Mouse (Mus musculus): Measurements from ENCODE around the gene Fam117a. TPM values are rescaled to one million over a fixed set of nuclear protein-coding genes. Genes with fewer than 3 reads are reported as not detected.

Fam117a gene
- polyA plus RNA-seq, 2 experiments, result 71.6 to 103 TPM

- 74% methylated on average over 2 of the region's 2 CpGs for WGBS (ENCODE audit: insufficient replicate concordance)
- Histone ChIP-seq H3K27me3 (ENCODE audit: control insufficient read depth, insufficient read depth, low read length) (no peaks in the 10 kb centered on the region), H3K9ac (replicated peaks) (no peak overlapping the region; the same call in 1 of the 2 replicates), H3K27ac (peak overlapping the region; percentile 99), H3K4me3 (ENCODE audit: insufficient read depth in 1 of 2, low read depth in 2 of 2, low read length in 2 of 2) (no peak overlapping the region), H3K4me1 (replicated peaks; ENCODE audit: control insufficient read depth in 2 of 2, insufficient read depth in 2 of 2, low read length in 1 of 2) (peaks cover 41 to 52% of the 10 kb centered on the region in 2 experiments), H3K4me2 (ENCODE audit: low read depth) (peak overlapping the region; percentile 14; the same call in 1 of the 2 replicates), H3K9me3 (ENCODE audit: control insufficient read depth, low read length) (no peaks in the 10 kb centered on the region), H3K36me3 (replicated peaks; ENCODE audit: control insufficient read depth, insufficient read depth, low read depth) (peaks cover 87% of the 10 kb centered on the region)
- no peak for TF ChIP-seq EP300 (IDR thresholded peaks at IDR 0.05; ENCODE audit: low read depth)
- TF ChIP-seq CTCF (IDR thresholded peaks at IDR 0.05; ENCODE audit: low read depth), result 0 out of 2 replicates have a peak, but pooled peaks have one; percentile 7
- no peak for DNase-seq (ENCODE audit: low read depth in 3 of 3, low spot score in 3 of 3)
- ATAC-seq (ENCODE audit: insufficient read depth), result no peak
Observed at GRCm38 (mm10) chr11:95352686-95353085, 15.9 kb downstream of the Fam117a start.

- Histone ChIP-seq H3K9ac (replicated peaks) (no peak overlapping the region; the same call in 1 of the 2 replicates), H3K36me3 (replicated peaks; ENCODE audit: control insufficient read depth, insufficient read depth, low read depth) (peaks cover 87% of the 10 kb centered on the region), H3K4me2 (ENCODE audit: low read depth) (peak overlapping the region; percentile 14; the same call in 1 of the 2 replicates)
Observed at GRCm38 (mm10) chr11:95353226-95353625, 16.4 kb downstream of the Fam117a start.

GRCm38 (mm10) chr11:95354228-95354944, 17.6 kb downstream of the Fam117a start:
- no peak for TF ChIP-seq EP300 (IDR thresholded peaks at IDR 0.05; ENCODE audit: low read depth)
- TF ChIP-seq CTCF (IDR thresholded peaks at IDR 0.05; ENCODE audit: low read depth), result no peak
- H3K4me1 ChIP-seq (replicated peaks; ENCODE audit: control insufficient read depth in 2 of 2, insufficient read depth in 2 of 2, low read length in 1 of 2), result peaks cover 47 to 59% of the 10 kb centered on the region in 2 experiments
- peak overlapping the region; percentile 57 for H3K4me2 ChIP-seq (ENCODE audit: low read depth)

More at GRCm38 (mm10) chr11:95353226-95353625, 16.4 kb downstream of the Fam117a start:
- no peak for TF ChIP-seq CTCF (IDR thresholded peaks at IDR 0.05; ENCODE audit: low read depth)
- TF ChIP-seq EP300 (IDR thresholded peaks at IDR 0.05; ENCODE audit: low read depth), result no peak
- no peaks in the 10 kb centered on the region for H3K9me3 ChIP-seq (ENCODE audit: control insufficient read depth, low read length)
- no peaks in the 10 kb centered on the region for H3K27me3 ChIP-seq (ENCODE audit: control insufficient read depth, insufficient read depth, low read length)
- peaks cover 47 to 58% of the 10 kb centered on the region in 2 experiments for H3K4me1 ChIP-seq (replicated peaks; ENCODE audit: control insufficient read depth in 2 of 2, insufficient read depth in 2 of 2, low read length in 1 of 2)
- H3K27ac ChIP-seq, result peak overlapping the region; percentile 99
- ATAC-seq (ENCODE audit: insufficient read depth) (no peak), DNase-seq (ENCODE audit: low read depth in 3 of 3, low spot score in 3 of 3) (no peak)
- H3K4me3 ChIP-seq (ENCODE audit: insufficient read depth in 1 of 2, low read depth in 2 of 2, low read length in 2 of 2), result no peak overlapping the region
- whole genome bisulfite sequencing (ENCODE audit: insufficient replicate concordance), result 46% methylated on average over 9 of the region's 9 CpGs

GRCm38 (mm10) chr11:95354945-95355660, 18.3 kb downstream of the Fam117a start:
- no peak for TF ChIP-seq CTCF (IDR thresholded peaks at IDR 0.05; ENCODE audit: low read depth)
- no peak for DNase-seq (ENCODE audit: low read depth in 3 of 3, low spot score in 3 of 3)
- peak overlapping the region; percentile 14 to 42; a peak in 3 of 4 replicates for H3K4me3 ChIP-seq (ENCODE audit: insufficient read depth in 1 of 2, low read depth in 2 of 2, low read length in 2 of 2)
- WGBS (ENCODE audit: insufficient replicate concordance), result 63% methylated on average over 12 of the region's 12 CpGs
- no peaks in the 10 kb centered on the region for H3K9me3 ChIP-seq (ENCODE audit: control insufficient read depth, low read length)
- H3K36me3 ChIP-seq (replicated peaks; ENCODE audit: control insufficient read depth, insufficient read depth, low read depth), result peaks cover 85% of the 10 kb centered on the region
- no peaks in the 10 kb centered on the region for H3K27me3 ChIP-seq (ENCODE audit: control insufficient read depth, insufficient read depth, low read length)
- peak overlapping the region; percentile 77 for H3K9ac ChIP-seq (replicated peaks)
- peak overlapping the region; percentile 99 for H3K27ac ChIP-seq
- H3K4me2 ChIP-seq (ENCODE audit: low read depth), result peak overlapping the region; percentile 57
- no peak for ATAC-seq (ENCODE audit: insufficient read depth)
- peaks cover 47 to 58% of the 10 kb centered on the region in 2 experiments for H3K4me1 ChIP-seq (replicated peaks; ENCODE audit: control insufficient read depth in 2 of 2, insufficient read depth in 2 of 2, low read length in 1 of 2)

More at GRCm38 (mm10) chr11:95354228-95354944, 17.6 kb downstream of the Fam117a start:
- Histone ChIP-seq H3K36me3 (replicated peaks; ENCODE audit: control insufficient read depth, insufficient read depth, low read depth) (peaks cover 85% of the 10 kb centered on the region), H3K27ac (peak overlapping the region; percentile 99), H3K9ac (replicated peaks) (peak overlapping the region; percentile 77; the same call in 1 of the 2 replicates), H3K4me3 (ENCODE audit: insufficient read depth in 1 of 2, low read depth in 2 of 2, low read length in 2 of 2) (peak overlapping the region in 1 of 2 experiments; percentile 5; a peak in 1 of 4 replicates), H3K27me3 (ENCODE audit: control insufficient read depth, insufficient read depth, low read length) (no peaks in the 10 kb centered on the region), H3K9me3 (ENCODE audit: control insufficient read depth, low read length) (no peaks in the 10 kb centered on the region)
- ATAC-seq (ENCODE audit: insufficient read depth), result no peak
- WGBS (ENCODE audit: insufficient replicate concordance), result 72% methylated on average over 14 of the region's 14 CpGs
- no peak for DNase-seq (ENCODE audit: low read depth in 3 of 3, low spot score in 3 of 3)

- peaks cover 47 to 58% of the 10 kb centered on the region in 2 experiments for H3K4me1 ChIP-seq (replicated peaks; ENCODE audit: control insufficient read depth in 2 of 2, insufficient read depth in 2 of 2, low read length in 1 of 2)
- TF ChIP-seq CTCF (IDR thresholded peaks at IDR 0.05; ENCODE audit: low read depth), result no peak
- TF ChIP-seq EP300 (IDR thresholded peaks at IDR 0.05; ENCODE audit: low read depth), result no peak
- no peaks in the 10 kb centered on the region for H3K9me3 ChIP-seq (ENCODE audit: control insufficient read depth, low read length)
- peak overlapping the region; percentile 14 to 42; a peak in 3 of 4 replicates for H3K4me3 ChIP-seq (ENCODE audit: insufficient read depth in 1 of 2, low read depth in 2 of 2, low read length in 2 of 2)
- ATAC-seq (ENCODE audit: insufficient read depth) (no peak), DNase-seq (ENCODE audit: low read depth in 3 of 3, low spot score in 3 of 3) (no peak)
- no peaks in the 10 kb centered on the region for H3K27me3 ChIP-seq (ENCODE audit: control insufficient read depth, insufficient read depth, low read length)
- H3K9ac ChIP-seq (replicated peaks), result peak overlapping the region; percentile 77
- H3K27ac ChIP-seq, result peak overlapping the region; percentile 99
- peaks cover 85% of the 10 kb centered on the region for H3K36me3 ChIP-seq (replicated peaks; ENCODE audit: control insufficient read depth, insufficient read depth, low read depth)
- WGBS (ENCODE audit: insufficient replicate concordance), result 87% methylated on average over 5 of the region's 5 CpGs
- peak overlapping the region; percentile 57 for H3K4me2 ChIP-seq (ENCODE audit: low read depth)
Observed at GRCm38 (mm10) chr11:95355661-95356011, 18.8 kb downstream of the Fam117a start.
